Mouse (Mus musculus): ENCODE results near the gene Tbxas1. TPM values are rescaled to one million over a fixed set of nuclear protein-coding genes. Genes with fewer than 3 reads are reported as not detected.

Tbxas1 gene
- total RNA-seq, 4 experiments from 2014 or later: 3.1 to 8.2 (median 5.0) TPM

GRCm38 (mm10) chr6:38892017-38892416 lies 16.8 kb downstream of the Tbxas1 start:
- no peak for DNase-seq (ENCODE audit: low spot score in 2 of 2)

DNA sequence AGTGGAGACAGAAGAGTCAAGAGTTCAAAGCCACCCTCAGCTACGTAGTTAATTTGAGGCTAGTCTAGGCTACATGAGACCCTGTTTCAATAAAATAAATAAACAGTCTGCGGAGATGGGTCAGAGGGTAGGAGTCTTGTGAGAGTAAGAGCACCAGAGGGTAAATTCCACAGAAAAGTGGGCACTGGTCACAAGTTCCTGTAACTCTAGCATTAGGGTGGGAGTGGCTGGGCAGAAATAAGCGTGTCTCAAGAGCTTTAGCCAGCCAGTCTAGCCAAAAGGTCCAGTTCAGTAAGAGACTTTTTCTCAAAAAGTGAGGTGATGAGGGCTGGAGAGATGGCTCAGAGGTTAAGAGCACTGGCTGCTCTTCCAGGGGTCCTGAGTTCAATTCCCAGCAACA lies 18.4 kb downstream of the Tbxas1 start:
- no peak for DNase-seq (ENCODE audit: low spot score in 2 of 2)

- no peak for DNase-seq (ENCODE audit: low spot score in 2 of 2)
These were observed 24.9 kb downstream of the Tbxas1 start for GRCm38 (mm10) chr6:38900073-38900472.

GRCm38 (mm10) chr6:38900479-38901126 lies 25.4 kb downstream of the Tbxas1 start:
- DNase-seq (ENCODE audit: low spot score in 2 of 2): no peak

- DNase-seq (ENCODE audit: low spot score in 2 of 2): no peak
These were observed 25.9 kb downstream of the Tbxas1 start for GRCm38 (mm10) chr6:38901152-38901551.

GRCm38 (mm10) chr6:38901636-38902035 lies 26.4 kb downstream of the Tbxas1 start:
- no peak for DNase-seq (ENCODE audit: low spot score in 2 of 2)

GRCm38 (mm10) chr6:38902820-38903439 lies 27.7 kb downstream of the Tbxas1 start:
- DNase-seq (ENCODE audit: low spot score in 2 of 2): no peak

- no peak for DNase-seq (ENCODE audit: low spot score in 2 of 2)
These were observed 30.8 kb downstream of the Tbxas1 start for GRCm38 (mm10) chr6:38906005-38906404.

DNA sequence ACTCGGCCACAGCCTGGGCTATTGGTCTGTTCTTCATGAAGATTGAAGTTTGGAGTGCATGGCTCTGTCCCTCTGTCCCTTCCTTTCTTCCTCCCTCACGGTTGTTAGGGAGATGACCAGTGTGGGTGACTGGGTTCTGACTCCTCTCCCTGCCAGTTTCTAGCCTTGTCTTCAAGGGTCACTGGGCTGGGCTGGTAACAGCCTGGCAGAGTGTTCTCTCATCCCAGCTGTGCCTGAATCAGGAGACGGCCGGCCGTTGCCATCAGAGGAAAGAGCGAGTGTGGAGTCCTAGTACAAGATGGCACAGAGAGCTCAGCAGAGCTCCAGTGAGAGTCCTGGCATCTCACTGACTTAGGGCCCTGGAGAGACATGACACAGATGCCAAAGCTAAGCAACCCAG lies 33.2 kb downstream of the Tbxas1 start:
- DNase-seq (ENCODE audit: low spot score in 2 of 2): no peak

- peak in 1 of 2 experiments; percentile 43 for DNase-seq (ENCODE audit: low spot score in 2 of 2)
These were observed 35.8 kb downstream of the Tbxas1 start for GRCm38 (mm10) chr6:38910828-38911559.

DNA sequence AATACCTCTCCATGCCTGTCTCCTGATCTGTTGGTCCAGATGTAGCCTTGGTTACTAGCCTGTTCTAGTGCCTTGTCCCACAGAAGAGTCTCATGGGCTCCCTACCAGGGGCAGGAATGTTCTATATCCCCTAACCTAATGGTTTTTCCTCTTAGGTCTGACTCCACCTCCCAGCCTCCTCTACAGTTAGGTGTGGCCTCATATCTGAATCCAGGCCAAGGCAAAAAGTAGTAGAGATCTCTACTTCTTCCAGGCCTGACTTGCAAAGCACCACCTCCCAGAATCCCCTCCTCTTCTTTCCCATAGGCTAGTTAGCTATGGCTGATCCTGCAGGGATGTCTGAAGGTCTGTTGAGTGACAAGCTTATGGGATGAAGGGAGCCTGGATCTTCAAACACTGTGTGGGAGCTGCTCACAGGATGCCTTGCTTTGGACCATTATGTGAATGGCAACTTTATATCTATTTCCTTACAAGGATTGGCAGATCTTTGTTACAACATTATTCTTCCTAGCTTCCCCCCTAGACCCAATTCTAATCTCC lies 37.0 kb downstream of the Tbxas1 start:
- no peak for DNase-seq (ENCODE audit: low spot score in 2 of 2)

GRCm38 (mm10) chr6:38912845-38913244 lies 37.6 kb downstream of the Tbxas1 start:
- no peak for DNase-seq (ENCODE audit: low spot score in 2 of 2)

DNA sequence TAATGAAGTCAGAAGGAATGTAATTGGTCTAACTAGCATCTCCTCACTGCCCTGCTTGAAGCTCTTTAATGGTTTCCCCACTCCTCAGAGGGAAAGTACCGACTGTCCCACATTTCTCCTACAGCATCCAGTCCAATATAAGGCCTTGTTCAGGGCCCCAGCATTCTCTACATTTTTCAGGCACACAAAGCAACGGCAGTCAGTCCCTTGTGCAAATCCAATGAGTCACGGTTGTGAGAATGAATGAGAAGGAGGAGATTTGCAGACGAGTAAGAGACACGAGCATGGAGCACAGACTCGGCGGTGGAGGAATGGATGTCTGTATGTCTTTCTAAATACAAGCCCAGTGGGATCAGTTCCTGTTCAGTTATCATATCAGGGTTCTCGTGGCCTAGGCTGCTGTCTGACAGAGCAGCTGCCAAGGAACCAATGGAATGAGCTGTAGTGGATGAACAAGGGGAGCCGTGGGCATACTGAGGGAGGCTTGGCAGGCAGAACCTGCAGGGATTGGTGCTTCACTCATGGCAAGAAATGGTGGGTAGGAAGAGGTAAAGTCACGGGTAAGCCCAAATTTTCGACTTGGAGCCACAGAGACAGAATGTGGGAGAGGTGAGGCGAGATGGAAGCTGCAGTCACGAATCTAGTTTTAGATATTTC lies 38.3 kb downstream of the Tbxas1 start:
- DNase-seq (ENCODE audit: low spot score in 2 of 2): peak in 1 of 2 experiments; percentile 55

DNA sequence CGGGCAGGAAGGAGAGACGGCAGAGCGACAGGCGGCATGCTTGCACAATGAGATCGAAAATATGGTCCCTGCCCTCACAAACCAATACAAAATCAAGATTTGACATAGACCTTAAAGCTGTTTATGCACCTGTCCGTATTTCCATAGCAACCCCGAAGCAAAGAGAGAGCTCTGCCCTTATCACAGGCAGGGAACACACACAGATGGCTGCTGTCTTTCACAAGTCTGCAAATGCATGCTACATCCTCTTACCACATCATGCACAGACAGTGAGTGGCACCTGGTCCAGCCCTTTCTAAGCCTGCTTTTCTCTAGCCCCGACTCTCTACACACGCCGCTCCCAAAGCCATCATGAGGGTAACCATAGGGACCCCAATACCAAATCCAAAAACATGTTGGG lies 39.0 kb downstream of the Tbxas1 start:
- no peak for DNase-seq (ENCODE audit: low spot score in 2 of 2)

DNA sequence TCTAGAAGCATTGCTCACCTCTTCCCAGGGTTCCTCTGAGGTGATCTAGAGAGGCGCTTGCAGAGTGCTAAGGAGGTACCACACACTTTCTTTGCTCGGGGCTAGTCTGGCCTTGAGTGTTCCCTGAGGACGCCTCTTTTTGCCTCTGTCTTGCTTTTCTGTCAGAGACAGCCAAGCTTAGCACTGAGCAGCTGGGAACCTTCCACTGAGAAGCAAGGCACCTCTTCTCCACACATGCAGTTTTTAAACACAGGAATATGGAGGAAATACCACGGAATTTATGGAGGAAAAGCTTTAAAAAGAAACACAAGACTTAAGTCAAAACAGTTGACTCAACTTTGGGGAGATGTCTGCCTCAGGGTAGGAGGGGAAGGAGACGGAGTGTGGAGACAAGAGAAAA lies 40.6 kb downstream of the Tbxas1 start:
- no peak for DNase-seq (ENCODE audit: low spot score in 2 of 2)

GRCm38 (mm10) chr6:38916571-38916970 lies 41.4 kb downstream of the Tbxas1 start:
- DNase-seq (ENCODE audit: low spot score in 2 of 2): no peak

DNA sequence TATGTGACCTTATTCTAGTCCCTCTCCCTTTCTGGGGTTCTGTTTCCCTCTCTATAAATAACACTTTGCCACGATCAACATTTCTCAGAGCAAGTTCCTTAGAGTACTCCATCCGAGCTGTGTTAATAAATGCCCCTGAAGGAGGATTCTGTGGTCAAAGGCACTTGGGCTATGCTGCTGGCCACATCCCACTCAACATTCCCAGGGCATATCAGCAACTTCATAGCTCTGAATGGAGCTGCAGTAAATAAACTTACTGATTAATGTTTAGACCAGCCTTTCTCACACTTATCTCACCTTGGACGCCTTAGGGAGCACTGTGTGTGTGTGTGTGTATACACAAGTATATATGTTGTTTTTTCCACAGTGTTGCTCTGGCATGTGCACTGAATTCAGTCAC lies 42.2 kb downstream of the Tbxas1 start:
- DNase-seq (ENCODE audit: low spot score in 2 of 2): no peak

DNA sequence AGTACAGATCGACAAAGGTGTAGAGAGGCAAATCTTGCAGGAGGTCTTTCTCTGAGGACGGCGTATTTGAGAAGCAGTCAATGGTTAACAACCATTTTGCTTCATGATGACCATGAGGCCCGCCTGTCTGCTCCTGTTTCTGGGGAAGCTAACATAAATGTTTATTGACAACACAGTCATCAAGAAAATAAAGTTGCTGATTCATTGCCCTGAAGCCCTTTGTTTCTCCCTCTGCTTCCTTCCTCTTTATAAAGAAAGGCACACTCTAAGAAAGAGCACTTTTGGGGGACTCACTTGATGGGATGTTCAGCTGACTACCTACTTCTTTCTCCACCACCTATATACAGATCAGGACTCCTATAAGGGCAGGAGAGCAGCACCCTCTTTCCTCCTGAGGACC lies 43.5 kb downstream of the Tbxas1 start:
- no peak for DNase-seq (ENCODE audit: low spot score in 2 of 2)

DNA sequence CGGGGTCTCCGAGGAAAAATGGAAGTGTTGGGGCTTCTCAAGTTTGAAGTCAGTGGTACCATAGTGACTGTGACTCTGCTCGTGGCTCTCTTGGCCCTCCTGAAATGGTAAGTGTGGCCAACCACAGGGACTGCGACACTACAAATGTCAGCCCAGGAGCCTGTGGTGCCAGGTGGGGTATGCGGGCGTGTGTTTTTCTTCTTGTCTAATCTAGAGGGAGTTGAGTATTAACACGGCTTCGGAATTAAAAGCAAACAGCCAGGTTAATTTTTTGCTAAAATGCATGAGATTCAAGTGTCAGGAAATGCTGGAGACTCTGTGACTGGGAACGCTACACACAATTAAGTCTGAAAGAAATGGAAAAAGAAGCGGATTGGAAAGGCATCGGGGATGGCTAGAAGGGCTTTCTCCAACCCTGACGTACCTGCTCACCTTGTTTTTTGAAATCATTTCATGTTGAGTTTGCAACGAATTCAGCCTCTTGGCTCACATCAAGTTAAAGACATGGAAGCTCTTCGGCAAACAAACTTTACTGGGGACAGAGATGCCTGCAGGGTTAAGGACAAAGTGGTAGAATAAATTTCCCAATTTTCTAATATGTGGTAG lies 44.0 kb downstream of the Tbxas1 start:
- no peak for DNase-seq (ENCODE audit: low spot score in 2 of 2)

GRCm38 (mm10) chr6:38920141-38920540 lies 44.9 kb downstream of the Tbxas1 start:
- DNase-seq (ENCODE audit: low spot score in 2 of 2): no peak

- no peak for DNase-seq (ENCODE audit: low spot score in 2 of 2)
These were observed 46.0 kb downstream of the Tbxas1 start for GRCm38 (mm10) chr6:38921095-38921809.

Data from left cerebral cortex, adult 8-10 months (tissue).